Comparison of ENCODE assay signal across 8 mouse cellular contexts in genomic region chr13:45526230-45526629, GRCm38 (mm10). TPM values are rescaled to one million over a fixed set of nuclear protein-coding genes. Genes with fewer than 3 reads are reported as not detected.
DNase-seq lines count a peak whose midpoint lies in the region; ATAC-seq and TF ChIP-seq lines count a peak whose summit lies in the region.

No protein-coding gene starts in this region.

- 61% methylated on average over 7 of the region's 7 CpGs for WGBS in limb, embryonic 13.5 days
- 70% methylated on average over 7 of the region's 7 CpGs for WGBS in limb, embryonic 10.5 days
- 32% methylated on average over 7 of the region's 7 CpGs for whole genome bisulfite sequencing in kidney, adult 2 months
- 32% methylated on average over 7 of the region's 7 CpGs for WGBS in midbrain, embryonic 15.5 days

- no peaks in the 10 kb centered on the region for H3K27me3 ChIP-seq in limb, embryonic 13.5 days
- H3K27me3 ChIP-seq in limb, embryonic 10.5 days (ENCODE audit: low read depth, poor library complexity, severe bottlenecking) = no peaks in the 10 kb centered on the region
- no peaks in the 10 kb centered on the region for H3K27me3 ChIP-seq in kidney, adult 2 months (replicated peaks; ENCODE audit: control insufficient read depth, insufficient read depth, low read length)
- no peaks in the 10 kb centered on the region for H3K27me3 ChIP-seq in midbrain, embryonic 15.5 days (replicated peaks)

- 0 out of 2 replicates have a peak overlapping the region, but pooled peaks have one; percentile 39 for H3K27ac ChIP-seq in limb, embryonic 13.5 days
- H3K27ac ChIP-seq in limb, embryonic 10.5 days = no peak overlapping the region
- H3K27ac ChIP-seq in kidney, adult 2 months (ENCODE audit: insufficient read depth, low read depth, low read length) = peak overlapping the region; percentile 96
- H3K27ac ChIP-seq in midbrain, embryonic 15.5 days = 0 out of 2 replicates have a peak overlapping the region, but pooled peaks have one; percentile 14

- no peak overlapping the region; the same call in 1 of the 2 replicates for H3K9ac ChIP-seq in limb, embryonic 13.5 days
- H3K9ac ChIP-seq in midbrain, embryonic 15.5 days = no peak overlapping the region

- ATAC-seq in limb, embryonic 13.5 days (ENCODE audit: low FRiP score, low read depth) = no peak
- ATAC-seq in midbrain, embryonic 15.5 days (replicated peaks) = peak; percentile 30; the same call in 1 of the 2 replicates

- H3K9me3 ChIP-seq in limb, embryonic 13.5 days = no peaks in the 10 kb centered on the region
- H3K9me3 ChIP-seq in limb, embryonic 10.5 days (replicated peaks) = no peaks in the 10 kb centered on the region
- no peaks in the 10 kb centered on the region for H3K9me3 ChIP-seq in midbrain, embryonic 15.5 days

- peaks cover 23% of the 10 kb centered on the region for H3K4me1 ChIP-seq in limb, embryonic 13.5 days
- H3K4me1 ChIP-seq in limb, embryonic 10.5 days = peaks cover 13% of the 10 kb centered on the region; the same call in 1 of the 2 replicates
- peaks cover 25% of the 10 kb centered on the region for H3K4me1 ChIP-seq in kidney, adult 2 months (ENCODE audit: control insufficient read depth, insufficient read depth, low read length)
- H3K4me1 ChIP-seq in midbrain, embryonic 15.5 days = peaks cover 13% of the 10 kb centered on the region

- TF ChIP-seq POLR2A in kidney, adult 2 months (IDR thresholded peaks at IDR 0.05; ENCODE audit: low read depth, low read length) = no peak

- H3K4me3 ChIP-seq in limb, embryonic 13.5 days = no peak overlapping the region
- no peak overlapping the region for H3K4me3 ChIP-seq in limb, embryonic 10.5 days
- no peak overlapping the region for H3K4me3 ChIP-seq in kidney, adult 2 months (ENCODE audit: insufficient read depth, low read depth, low read length)
- H3K4me3 ChIP-seq in midbrain, embryonic 15.5 days = no peak overlapping the region

- no peak for TF ChIP-seq CTCF in kidney, adult 2 months (conservative IDR thresholded peaks at IDR 0.05; ENCODE audit: insufficient read depth, insufficient read length, low read depth, low read length)

- no peak for DNase-seq in limb, embryonic 10.5 days (ENCODE audit: low spot score)
- DNase-seq in cerebellum, postnatal 14 days = peak; percentile 64 to 66
- peak; percentile 91 for DNase-seq in kidney, adult 2 months
- DNase-seq in MN1 (ENCODE audit: low spot score) = no peak
- no peak for DNase-seq in layer of hippocampus, postnatal 25 days (ENCODE audit: extremely low spot score in 1 of 2, low spot score in 1 of 2)
- no peak for DNase-seq in spleen, postnatal 36 days (ENCODE audit: low spot score in 2 of 2)

- no peaks in the 10 kb centered on the region for H3K36me3 ChIP-seq in limb, embryonic 13.5 days
- H3K36me3 ChIP-seq in limb, embryonic 10.5 days = no peaks in the 10 kb centered on the region
- H3K36me3 ChIP-seq in kidney, adult 2 months (ENCODE audit: control insufficient read depth, insufficient read depth, low read length) = peaks cover 2% of the 10 kb centered on the region
- no peaks in the 10 kb centered on the region for H3K36me3 ChIP-seq in midbrain, embryonic 15.5 days (replicated peaks)

- H3K4me2 ChIP-seq in limb, embryonic 13.5 days (replicated peaks) = no peak overlapping the region
- no peak overlapping the region for H3K4me2 ChIP-seq in midbrain, embryonic 15.5 days

RNA-seq across cellular contexts. Expression of gene Gmpr, which starts 19.0 kb away (rescaled TPM):
- 24.9 and 27.5 TPM in 2 replicates for polyA plus RNA-seq in limb, embryonic 13.5 days (2015; fragmentation: Nextera tagmentation; extraction: Ambion mirVana)
- 25.2 and 27.8 TPM in 2 replicates for polyA plus RNA-seq in limb, embryonic 10.5 days (2016; fragmentation: Nextera tagmentation; extraction: Ambion mirVana)
- polyA plus RNA-seq in kidney, adult 2 months (2012; rRNA removed) = 128 and 131 TPM in 2 replicates
- polyA plus RNA-seq in midbrain, embryonic 15.5 days (2015; fragmentation: Nextera tagmentation; extraction: Ambion mirVana) = 29.5 and 31.7 TPM in 2 replicates
- 10 to 100 TPM; 68.7 to 71.2 TPM for total RNA-seq in layer of hippocampus, postnatal 25 days (2021)

Comparison
In these comparisons a context has a peak if more than half of its experiments do, and no peak if none do; other contexts are left out.
1. DNase-seq: peak in cerebellum, postnatal 14 days (2 of 2) and kidney, adult 2 months (single experiment); none in limb, embryonic 10.5 days (single experiment), MN1 (single experiment), layer of hippocampus, postnatal 25 days (0 of 2) and spleen, postnatal 36 days (0 of 2).